Mouse (Mus musculus) liver, adult 2 months (tissue): Measurements from ENCODE around the gene Olfr675. TPM values are rescaled to one million over a fixed set of nuclear protein-coding genes. Genes with fewer than 3 reads are reported as not detected.
A peak's percentile ranks its signal among the peaks of the same experiment; 100 is the strongest.
"Not testable (repeated sequence)": the region's sequence is repeated elsewhere in the genome, so short reads cannot be mapped to it uniquely, and the experiment has no call there.

Experiments
- DNase-seq: peaks from one replicate; pipeline ENCODE4 v3.0.0-alpha.2; 2011; ENCODE audit warnings: low read depth, low spot score; ENCODE audit errors: extremely low read depth
- H3K27ac ChIP-seq: fragments of 200-500 bp; replicated peaks from 2 replicates; pipeline ENCODE4 v1.5.1; 2012; ENCODE audit warnings: low read depth, mild to moderate bottlenecking, control low read depth, inconsistent platforms, low read length; ENCODE audit not compliant: insufficient read depth
- H3K27me3 ChIP-seq: fragments of 200-500 bp; 2 replicates; pipeline ENCODE4 v1.6.1; 2012; ENCODE audit warnings: mild to moderate bottlenecking, moderate library complexity, low read length, inconsistent platforms; ENCODE audit not compliant: control insufficient read depth, insufficient read depth
- H3K36me3 ChIP-seq: fragments of 200-500 bp; 2 replicates; pipeline ENCODE4 v1.6.1; 2012; ENCODE audit warnings: low read length, inconsistent platforms; ENCODE audit not compliant: control insufficient read depth, insufficient read depth
- H3K4me1 ChIP-seq: fragments of 200-500 bp; 2 replicates; pipeline ENCODE4 v1.6.1; 2011; ENCODE audit warnings: low read length; ENCODE audit not compliant: control insufficient read depth, insufficient read depth
- H3K4me3 ChIP-seq: fragments of 200-500 bp; 2 replicates; pipeline ENCODE4 v1.5.1; 2011; ENCODE audit warnings: low read depth, mild to moderate bottlenecking, control low read depth, low read length, moderate library complexity; ENCODE audit not compliant: insufficient read depth
- H3K79me2 ChIP-seq: fragments of 200-500 bp; 2 replicates; pipeline ENCODE4 v1.6.1; 2012; ENCODE audit warnings: inconsistent platforms, mild to moderate bottlenecking, low read length, moderate library complexity; ENCODE audit not compliant: control insufficient read depth, insufficient read depth
- H3K9ac ChIP-seq: fragments of 200-500 bp; 2 replicates; pipeline ENCODE4 v1.6.1; 2012; ENCODE audit warnings: low read depth, mild to moderate bottlenecking, control low read depth, inconsistent platforms, low read length
- CTCF ChIP-seq: fragments of 200-500 bp; IDR thresholded peaks from 2 replicates; pipeline ENCODE4 v1.5.1; 2011; ENCODE audit warnings: low read depth, low read length, control low read depth
- POLR2A ChIP-seq: fragments of 200-500 bp; IDR thresholded peaks from 2 replicates; pipeline ENCODE4 v1.6.1; 2011; ENCODE audit warnings: low read length, control low read depth; ENCODE audit not compliant: insufficient read depth; ENCODE audit errors: extremely low read depth
- WGBS: fragments of 180-500 bp; shearing (Covaris S2); methylation state at CpG from one replicate; pipeline ENCODE4 v1.1.7; 2018; 5-methylcytosine and 5-hydroxymethylcytosine counted together
- polyA plus RNA-seq: library from polyadenylated mRNA; depleted of rRNA; stranded (reverse); fragments of >200 nt; gene quantifications from 2 replicates; pipeline ENCODE4 v1.2.3, GENCODE M21; 2012; rRNA removed
- total RNA-seq: library from RNA; depleted of rRNA; stranded (reverse); fragments of >200 nt; gene quantifications from 2 replicates; pipeline ENCODE4 v1.2.3, GENCODE M21; 2014; rRNA removed

The Olfr675 gene
- total RNA-seq = not detected in 2 replicates
- polyA plus RNA-seq = not detected in 2 replicates

DNA sequence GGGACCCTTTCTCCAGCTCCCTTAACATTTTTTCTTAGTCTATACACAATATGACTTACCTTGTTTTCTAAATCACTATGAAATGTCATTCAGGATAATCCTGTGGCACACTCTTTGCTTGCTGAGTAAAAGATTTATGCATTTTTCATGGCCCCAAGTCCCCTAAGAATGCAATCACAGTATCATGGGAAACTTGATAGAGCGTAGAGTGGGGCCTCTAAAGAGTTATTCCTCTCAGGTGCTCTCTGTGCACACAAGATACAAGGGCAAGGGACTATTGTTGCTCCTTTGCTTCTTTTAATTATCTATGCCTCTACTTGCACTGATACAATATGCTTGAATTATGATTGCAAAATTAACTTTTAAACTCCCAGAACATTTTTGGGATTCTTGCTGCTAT lies at the start of gene Olfr675:
Gene Olfr675, minus strand, starts transcription at position 101 of the 400 bp plus-strand sequence.
- H3K27me3 ChIP-seq = no peaks in the 10 kb centered on the region
- H3K9ac ChIP-seq = no peak within 1 kb of the TSS
- H3K4me3 ChIP-seq = no peak within 1 kb of the TSS
- no peak for TF ChIP-seq POLR2A
- TF ChIP-seq CTCF = no peak
- no peaks in the 10 kb centered on the region for H3K79me2 ChIP-seq
- H3K36me3 ChIP-seq = no peaks in the 10 kb centered on the region
- no peaks in the 10 kb centered on the region for H3K4me1 ChIP-seq
- WGBS = 81% methylated on average over 1 of the region's 1 CpGs
- no peak for DNase-seq
- H3K27ac ChIP-seq = no peak within 1 kb of the TSS

DNA sequence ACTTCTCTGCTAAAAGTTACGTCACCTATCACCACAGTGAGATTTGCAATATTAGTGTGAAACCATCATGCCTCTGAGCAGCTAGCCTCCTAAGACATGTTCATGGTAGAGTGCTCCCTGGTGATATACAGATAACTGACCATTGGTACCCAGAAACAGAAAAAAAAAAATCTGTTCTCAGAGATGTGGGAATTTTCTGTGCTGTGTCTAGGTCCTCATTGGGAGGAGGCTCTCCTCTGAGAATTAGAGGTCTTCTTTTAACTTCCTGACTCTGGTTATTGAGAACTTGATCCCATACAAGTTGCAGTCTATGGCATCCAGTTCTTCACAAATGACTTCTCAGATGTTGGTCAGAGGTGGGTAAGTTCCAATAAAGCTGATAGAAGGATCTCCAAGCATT lies 35.9 kb upstream of the Olfr675 start, which contains the start of gene Olfr678:
Gene Olfr678, plus strand, starts transcription at position 301 of the 400 bp plus-strand sequence.
- Histone ChIP-seq H3K27ac (no peak within 1 kb of the TSS), H3K27me3 (no peaks in the 10 kb centered on the region), H3K4me3 (no peak within 1 kb of the TSS), H3K79me2 (no peaks in the 10 kb centered on the region), H3K36me3 (no peaks in the 10 kb centered on the region), H3K4me1 (no peaks in the 10 kb centered on the region), H3K9ac (no peak within 1 kb of the TSS)
- 86% methylated on average over 1 of the region's 1 CpGs for WGBS
- TF ChIP-seq POLR2A = no peak
- no peak for TF ChIP-seq CTCF
- DNase-seq = no peak

DNA sequence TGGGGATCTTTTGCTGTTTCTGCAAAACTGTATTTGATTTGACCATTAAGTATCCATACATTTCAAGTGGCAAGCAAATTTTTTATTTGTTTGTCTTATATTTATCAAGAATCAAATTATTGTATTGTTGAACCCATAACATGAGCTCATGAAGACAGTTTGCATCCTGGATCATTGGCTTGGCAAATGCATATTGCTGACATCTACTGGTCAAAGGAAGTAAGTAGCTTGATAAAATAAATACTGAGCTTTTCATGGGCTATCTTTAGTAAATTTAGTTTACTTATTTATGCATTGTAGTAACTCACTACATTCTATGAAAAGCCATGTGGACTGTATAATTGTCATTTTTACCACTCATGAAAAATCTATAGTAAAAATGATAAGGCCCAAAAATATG lies 30.7 kb upstream of the Olfr675 start:
- H3K9ac ChIP-seq = no peak overlapping the region
- no peaks in the 10 kb centered on the region for H3K27me3 ChIP-seq
- TF ChIP-seq CTCF = no peak
- no peaks in the 10 kb centered on the region for H3K4me1 ChIP-seq
- H3K27ac ChIP-seq = no peak overlapping the region
- H3K79me2 ChIP-seq = no peaks in the 10 kb centered on the region
- H3K36me3 ChIP-seq = no peaks in the 10 kb centered on the region
- DNase-seq = no peak
- no peak overlapping the region for H3K4me3 ChIP-seq

DNA sequence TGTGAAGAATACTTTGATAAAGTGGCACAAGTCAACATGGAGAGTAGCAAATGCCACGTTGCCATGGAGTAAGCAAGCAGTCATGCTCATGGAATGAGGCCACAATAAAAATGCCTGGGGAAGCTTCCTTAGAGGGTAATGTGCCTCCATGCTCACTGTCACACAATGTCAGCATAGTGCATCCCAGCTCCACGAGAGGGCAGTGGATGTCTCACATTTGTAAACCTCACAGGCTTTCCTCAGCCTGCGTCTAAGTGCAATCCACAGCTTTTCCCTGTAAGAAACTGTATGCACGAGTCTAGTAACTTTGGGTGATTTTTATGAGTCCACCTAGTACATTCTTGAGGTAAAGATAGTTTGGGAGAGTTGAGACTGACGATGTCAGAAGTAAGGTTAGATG lies 5.6 kb upstream of the Olfr675 start:
- not testable (repeated sequence) for H3K27me3 ChIP-seq, H3K79me2 ChIP-seq, H3K36me3 ChIP-seq, H3K4me3 ChIP-seq, H3K9ac ChIP-seq, H3K27ac ChIP-seq, DNase-seq, H3K4me1 ChIP-seq
- WGBS = 49% methylated on average over 5 of the region's 5 CpGs

DNA sequence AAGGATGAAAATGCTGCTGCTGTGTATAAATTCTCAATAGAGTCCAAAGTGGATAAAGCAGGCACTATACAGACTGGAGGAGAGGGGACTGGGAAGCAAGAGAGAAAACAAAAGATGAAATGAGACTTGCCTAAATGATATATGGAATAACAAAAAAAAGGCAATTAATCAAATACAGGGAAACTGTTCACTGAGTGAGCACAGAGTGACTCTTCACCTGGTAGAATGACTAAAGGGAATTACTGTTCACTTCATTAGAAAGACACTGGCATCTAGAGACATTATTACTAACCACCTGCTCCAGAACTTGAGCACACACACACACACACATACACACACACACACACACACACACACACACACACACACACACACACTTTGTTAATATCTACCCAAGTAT lies 4.1 kb upstream of the Olfr675 start, which contains the start of gene Olfr676:
Gene Olfr676, plus strand, starts transcription at position 301 of the 400 bp plus-strand sequence.
- Histone ChIP-seq H3K9ac (no peak within 1 kb of the TSS), H3K36me3 (no peaks in the 10 kb centered on the region), H3K27ac (no peak within 1 kb of the TSS), H3K4me1 (no peaks in the 10 kb centered on the region), H3K27me3 (no peaks in the 10 kb centered on the region), H3K79me2 (no peaks in the 10 kb centered on the region), H3K4me3 (no peak within 1 kb of the TSS)
- no peak for TF ChIP-seq POLR2A
- no peak for DNase-seq

DNA sequence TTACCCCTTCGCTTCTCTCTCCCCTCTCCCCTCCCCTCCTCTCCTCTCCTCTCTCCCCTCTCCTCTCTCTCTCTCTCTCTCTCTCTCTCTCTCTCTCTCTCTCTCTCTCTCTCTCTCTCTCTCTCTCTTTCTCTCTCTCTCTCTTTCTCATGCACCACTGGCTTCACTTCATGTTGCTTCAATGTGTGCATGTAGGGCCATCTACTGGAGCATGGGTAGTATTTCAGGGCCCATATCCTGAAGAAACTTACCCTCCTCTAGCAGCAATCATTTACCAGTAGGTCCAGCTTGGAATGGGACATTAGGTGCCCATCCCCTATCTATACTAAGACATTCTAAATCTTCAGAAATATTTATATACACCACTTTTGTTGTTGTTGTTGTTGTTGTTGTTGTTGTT lies 5.7 kb downstream of the Olfr675 start:
- peak; percentile 0 for DNase-seq
- Histone ChIP-seq H3K27me3 (no peaks in the 10 kb centered on the region), H3K36me3 (no peaks in the 10 kb centered on the region), H3K4me3 (no peak overlapping the region), H3K79me2 (no peaks in the 10 kb centered on the region), H3K27ac (no peak overlapping the region), H3K9ac (no peak overlapping the region), H3K4me1 (no peaks in the 10 kb centered on the region)
- TF ChIP-seq CTCF = no peak
- no peak for TF ChIP-seq POLR2A
- 92% methylated on average over 1 of the region's 1 CpGs for WGBS
